Mouse (Mus musculus): ENCODE results near the gene Tgif2lx1.
"Not testable (repeated sequence)": the region's sequence is repeated elsewhere in the genome, so short reads cannot be mapped to it uniquely, and the experiment has no call there.

DNA sequence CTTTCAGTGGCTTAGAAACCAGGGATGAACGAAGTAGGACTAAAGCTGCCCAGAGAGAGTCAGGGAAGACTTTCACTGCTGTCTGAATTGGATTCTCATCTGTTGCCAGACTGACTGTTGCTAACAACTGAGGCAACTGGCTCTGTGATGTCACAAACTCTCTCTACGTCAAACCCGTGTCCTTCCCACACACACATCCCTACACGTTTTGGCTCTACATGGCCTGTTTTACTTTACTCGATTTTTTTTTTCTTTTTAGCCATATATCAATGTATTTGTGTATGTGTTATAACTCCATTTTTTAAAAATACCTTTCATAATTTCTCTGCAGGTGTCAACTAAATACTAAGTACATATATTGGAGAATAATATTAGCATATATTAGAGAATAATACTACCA, at the start of gene Tgif2lx1:
- not testable (repeated sequence) for TF ChIP-seq EP300 (optimal IDR thresholded peaks at IDR 0.05); CTCF (IDR thresholded peaks at IDR 0.05; ENCODE audit: low read depth)
